ENCODE assay signal across 8 mouse cellular contexts in genomic region chr14:49782715-49783531, GRCm38 (mm10). TPM values are rescaled to one million over a fixed set of nuclear protein-coding genes. Genes with fewer than 3 reads are reported as not detected.
DNase-seq lines count a peak whose midpoint lies in the region; ATAC-seq and TF ChIP-seq lines count a peak whose summit lies in the region.

Gene Armh4, minus strand, starts transcription at chr14:49783383.

- 1% methylated on average over 24 of the region's 24 CpGs for WGBS in hindbrain, postnatal 0 days

- peak; percentile 99 for ATAC-seq in hindbrain, postnatal 0 days
- no peak for ATAC-seq in CD4-positive, CD25-positive, alpha-beta regulatory T cell, adult 4 months

- peak within 1 kb of the TSS; percentile 90 for H3K4me2 ChIP-seq in hindbrain, postnatal 0 days (ENCODE audit: low read depth, low read length)

- H3K9me3 ChIP-seq in hindbrain, postnatal 0 days (ENCODE audit: low read length): no peaks in the 10 kb centered on the region

- peak within 1 kb of the TSS; percentile 72 for H3K9ac ChIP-seq in hindbrain, postnatal 0 days (replicated peaks; ENCODE audit: low read length)

- H3K27ac ChIP-seq in hindbrain, postnatal 0 days: peak within 1 kb of the TSS; percentile 67; the same call in 1 of the 2 replicates

- TF ChIP-seq CTCF in hindbrain, postnatal 0 days (IDR thresholded peaks at IDR 0.05; ENCODE audit: low read depth): no peak

- H3K27me3 ChIP-seq in hindbrain, postnatal 0 days (ENCODE audit: insufficient read depth, low read length): no peaks in the 10 kb centered on the region

- no peaks in the 10 kb centered on the region for H3K36me3 ChIP-seq in hindbrain, postnatal 0 days (ENCODE audit: insufficient read depth, low read length)

- DNase-seq in ZHBTc4 (ENCODE audit: low read depth, low spot score): peak; percentile 94
- peak; percentile 95 for DNase-seq in embryo, embryonic 10 days (ENCODE audit: low spot score)
- DNase-seq in gastrocnemius, postnatal 10 days: peak; percentile 46
- peak; percentile 91 for DNase-seq in hindbrain, postnatal 0 days (ENCODE audit: low spot score)
- DNase-seq in left cerebral cortex, adult 11 months (ENCODE audit: low spot score): peak; percentile 83
- DNase-seq in lung, postnatal 10 days: peak; percentile 73
- peak; percentile 93 for DNase-seq in right cerebral cortex, adult 18-20 months

- H3K4me3 ChIP-seq in hindbrain, postnatal 0 days (ENCODE audit: low read length): peak within 1 kb of the TSS; percentile 77

- H3K4me1 ChIP-seq in hindbrain, postnatal 0 days (ENCODE audit: insufficient read depth, low read length): peaks cover 10% of the 10 kb centered on the region; the same call in 1 of the 2 replicates

RNA-seq across cellular contexts. Expression of gene Armh4, which starts in this region (rescaled TPM):
- total RNA-seq in gastrocnemius, postnatal 10 days (2021): 1 to 10 TPM; 7.0 to 8.1 TPM
- total RNA-seq in hindbrain, postnatal 0 days (2014; rRNA removed): 27.5 and 30.2 TPM in 2 replicates
- polyA plus RNA-seq in hindbrain, postnatal 0 days (2015; fragmentation: Nextera tagmentation; extraction: Ambion mirVana): 21.7 and 21.9 TPM in 2 replicates
- polyA plus RNA-seq in CD4-positive, CD25-positive, alpha-beta regulatory T cell, adult 4 months (2017; shearing (Covaris generic)): not detected

Comparison
In these comparisons a context has a peak if more than half of its experiments do, and no peak if none do; other contexts are left out.
1. RNA of gene Armh4 (polyA plus RNA-seq): 21.7 to 21.9 TPM in hindbrain, postnatal 0 days; not detected in CD4-positive, CD25-positive, alpha-beta regulatory T cell, adult 4 months; every median in the first group is over 10 times any median in the second.
2. Peak in every context shown above with its lines, with median percentiles within 50 percentile points of each other: DNase-seq.